Mouse (Mus musculus) brain, embryonic 14.5 days (tissue): Measurements from ENCODE around the gene Zfp612. TPM values are rescaled to one million over a fixed set of nuclear protein-coding genes. Genes with fewer than 3 reads are reported as not detected.
A peak's percentile ranks its signal among the peaks of the same experiment; 100 is the strongest.

Experiments
- DNase-seq: peaks from one replicate; pipeline ENCODE4 v3.0.0-alpha.2; 2011; ENCODE audit warnings: low read depth
- CTCF ChIP-seq: fragments of 200-500 bp; IDR thresholded peaks from 2 replicates; pipeline ENCODE4 v1.5.1; 2012; ENCODE audit warnings: inconsistent platforms, mild to moderate bottlenecking, moderate library complexity, borderline replicate concordance; ENCODE audit not compliant: insufficient read depth, insufficient read length; ENCODE audit errors: extremely low read depth
- POLR2A ChIP-seq: fragments of 200-500 bp; IDR thresholded peaks from 2 replicates; pipeline ENCODE4 v1.6.1; 2012; ENCODE audit warnings: mild to moderate bottlenecking, inconsistent platforms, borderline replicate concordance; ENCODE audit not compliant: poor library complexity, insufficient read depth, insufficient read length, severe bottlenecking; ENCODE audit errors: extremely low read depth
- polyA plus RNA-seq: library from polyadenylated mRNA; depleted of rRNA; stranded (reverse); fragments of >200 nt; gene quantifications from 2 replicates; pipeline ENCODE4 v1.2.3, GENCODE M21; 2012; rRNA removed

Gene Zfp612
- polyA plus RNA-seq, 1 experiment, result 15.0 TPM

DNA sequence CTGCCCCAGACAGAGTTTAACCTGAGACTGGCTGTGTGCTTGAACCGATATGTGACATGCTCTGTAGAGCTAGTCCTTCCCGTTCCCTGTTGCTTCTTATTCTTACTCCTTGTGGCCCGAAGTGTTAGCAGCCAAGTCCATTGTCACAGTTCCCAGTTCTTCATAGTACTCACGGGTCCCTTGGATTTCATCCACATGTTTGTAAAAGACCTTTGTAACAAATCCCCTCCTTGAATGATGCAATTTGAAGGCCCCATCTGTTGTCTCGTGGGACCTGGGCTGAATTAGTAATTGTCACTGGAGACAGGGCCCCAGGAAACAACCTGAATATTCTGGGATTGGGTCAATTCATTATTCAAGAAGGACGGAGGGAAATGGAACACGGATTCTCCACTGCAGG, 56.0 kb downstream of the Zfp612 start:
- DNase-seq, result peak; percentile 68

DNA sequence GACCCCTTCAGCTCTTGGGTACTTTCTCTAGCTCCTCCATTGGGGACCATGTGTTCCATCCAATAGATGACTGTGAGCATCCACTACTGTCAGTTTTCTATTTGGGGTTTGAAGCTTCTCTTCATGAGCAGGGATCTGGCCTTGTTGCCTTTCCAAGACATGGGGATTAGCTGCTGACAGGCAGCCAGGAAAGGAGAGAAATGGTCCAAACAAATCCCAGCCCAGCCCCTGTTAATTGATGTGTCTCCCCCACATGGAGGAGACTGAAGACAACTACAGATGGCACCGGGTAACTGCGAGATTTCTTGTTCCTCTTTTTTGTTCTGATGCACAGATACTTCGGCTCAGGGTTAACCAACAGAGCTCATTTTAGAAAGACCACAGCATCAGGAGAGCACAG, 60.6 kb downstream of the Zfp612 start:
- DNase-seq, result peak; percentile 27
- TF ChIP-seq CTCF (no peak), POLR2A (no peak)

More for the DNA sequence above, 56.0 kb downstream of the Zfp612 start:
- TF ChIP-seq POLR2A (no peak), CTCF (no peak)

DNA sequence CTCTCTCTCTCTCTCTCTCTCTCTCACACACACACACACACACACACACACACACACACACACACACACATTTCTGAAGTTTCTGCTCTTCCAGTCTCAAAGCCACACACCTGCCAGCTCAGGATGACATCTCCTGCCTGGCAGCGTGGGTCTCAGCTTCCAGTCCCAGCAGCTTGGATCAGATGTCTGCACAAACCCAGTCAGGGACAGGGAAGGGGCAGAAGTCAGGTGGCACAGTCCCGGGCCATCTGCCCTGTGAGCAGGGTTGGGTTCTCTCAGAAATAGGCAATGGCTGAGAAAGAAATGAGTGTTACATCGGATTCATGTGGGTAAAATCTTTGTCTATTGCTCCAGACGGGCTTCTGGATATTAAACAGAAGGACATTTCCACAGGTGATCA, 61.2 kb downstream of the Zfp612 start:
- TF ChIP-seq CTCF (no peak), POLR2A (no peak)
- DNase-seq, result no peak

Other genes starting within 250 kb of the Zfp612 start
- 14.6 TPM in 2 replicates for gene Phlpp2, start 211.2 kb upstream of the Zfp612 start, polyA plus RNA-seq
- gene Marveld3, start 117.5 kb upstream of the Zfp612 start, polyA plus RNA-seq, result 0.77 and 0.79 TPM in 2 replicates
- gene Tat, start 89.3 kb upstream of the Zfp612 start, polyA plus RNA-seq, result 0.05 and 0.08 TPM in 2 replicates
- not detected in 2 replicates for gene Chst4, start 40.0 kb upstream of the Zfp612 start, polyA plus RNA-seq
- gene Gm21964, start 21.5 kb downstream of the Zfp612 start, polyA plus RNA-seq, result not detected in 2 replicates
- gene Gm17720, start 23.0 kb downstream of the Zfp612 start, polyA plus RNA-seq, result not detected in 2 replicates
- gene Calb2, start 88.5 kb downstream of the Zfp612 start, polyA plus RNA-seq, result 40.6 and 45.5 TPM in 2 replicates
- gene Cmtr2, start 135.9 kb downstream of the Zfp612 start, polyA plus RNA-seq, result 13.2 and 13.3 TPM in 2 replicates
- gene Hydin, start 187.2 kb downstream of the Zfp612 start, polyA plus RNA-seq, result 0.30 and 0.41 TPM in 2 replicates